Mouse (Mus musculus): ENCODE measurements around the gene Gm47959.

Gene Gm47959

DNA sequence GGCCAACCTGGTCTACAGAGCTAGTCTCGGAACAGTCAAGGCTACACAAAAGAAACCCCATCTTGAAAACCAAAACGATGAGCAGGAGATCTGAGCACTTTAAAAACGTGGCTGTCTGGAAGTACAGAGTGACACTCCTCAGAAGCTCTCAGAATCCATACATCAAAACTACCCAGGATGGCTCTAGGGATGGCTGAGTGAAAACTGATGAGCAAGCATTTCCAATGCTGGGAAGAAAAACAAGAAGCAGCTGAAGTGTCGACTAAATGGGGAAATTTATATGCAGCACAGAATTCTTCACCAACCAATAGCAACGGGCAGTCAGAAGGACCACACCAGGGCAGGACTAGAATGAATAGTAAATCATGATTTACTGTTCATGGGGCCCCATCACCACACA lies 34.2 kb downstream of the Gm47959 start:
- no peak for DNase-seq

DNA sequence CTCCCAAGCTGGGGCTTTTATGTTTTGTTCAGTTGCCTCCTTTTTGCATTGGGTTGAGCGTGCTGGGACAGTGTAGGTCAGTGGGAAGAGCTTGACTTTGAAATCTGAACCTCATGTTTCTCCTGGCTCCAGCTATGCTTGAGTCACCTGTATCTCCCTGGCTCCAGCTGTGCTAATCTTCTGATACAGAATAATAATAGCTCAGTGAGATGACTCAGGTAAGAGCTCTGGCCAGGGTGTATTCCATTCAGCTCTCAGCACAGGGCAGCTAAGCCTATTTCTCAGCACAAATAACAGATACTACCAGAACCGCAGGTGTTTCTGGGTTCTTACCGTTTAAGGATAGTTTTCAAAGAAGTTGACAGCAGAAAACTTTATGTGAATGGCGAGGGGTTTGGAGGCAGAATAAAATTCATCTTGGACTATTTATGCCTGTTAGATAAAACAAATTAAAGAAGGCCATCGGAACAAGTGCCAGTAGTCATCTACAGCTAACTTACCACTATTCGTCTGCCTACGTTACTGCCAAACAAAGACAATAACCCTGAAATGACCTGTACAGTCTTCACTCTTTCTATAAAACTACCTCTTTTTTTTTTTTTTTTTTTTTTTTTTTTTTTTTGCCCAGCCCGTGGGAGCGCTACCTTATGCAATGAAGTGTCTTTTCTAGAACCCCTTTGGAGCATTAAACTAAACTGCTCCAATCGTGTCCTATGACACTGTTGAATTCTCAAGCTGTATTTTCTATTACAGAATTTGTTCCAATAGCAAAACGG lies 36.7 kb downstream of the Gm47959 start:
- no peak for DNase-seq

DNA sequence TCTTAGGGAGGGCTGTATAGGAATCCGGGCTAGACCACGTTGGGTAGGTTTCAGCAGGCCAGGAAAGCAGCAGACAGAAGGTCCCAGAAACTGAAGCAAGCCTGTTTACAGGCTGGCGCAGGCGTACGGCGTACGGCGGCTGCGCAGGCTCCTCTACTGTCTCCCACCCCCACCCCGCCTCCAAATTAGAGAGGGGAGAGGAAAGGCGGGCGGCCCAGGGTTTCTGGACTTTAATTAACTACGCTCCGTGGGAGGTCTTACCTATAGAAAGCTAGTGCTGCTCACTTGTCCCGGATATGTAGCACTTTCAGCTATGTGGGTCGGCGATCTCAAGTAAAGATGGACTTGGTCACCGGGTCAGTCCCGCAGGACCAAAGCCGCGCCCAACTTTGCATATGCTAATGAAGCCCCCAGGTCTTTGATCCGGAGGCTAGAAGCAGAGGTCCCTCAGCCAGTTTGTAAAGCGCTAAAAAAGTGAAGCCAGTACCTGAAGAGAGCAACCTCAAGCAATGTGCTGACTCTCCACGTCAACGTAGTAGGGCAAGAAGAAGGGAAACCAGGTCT lies 37.8 kb downstream of the Gm47959 start, which contains the start of gene Slc19a3:
TSS of gene Slc19a3 (minus strand) at position 340 of the 564 bp plus-strand sequence.
- DNase-seq, result peak; percentile 50

DNA sequence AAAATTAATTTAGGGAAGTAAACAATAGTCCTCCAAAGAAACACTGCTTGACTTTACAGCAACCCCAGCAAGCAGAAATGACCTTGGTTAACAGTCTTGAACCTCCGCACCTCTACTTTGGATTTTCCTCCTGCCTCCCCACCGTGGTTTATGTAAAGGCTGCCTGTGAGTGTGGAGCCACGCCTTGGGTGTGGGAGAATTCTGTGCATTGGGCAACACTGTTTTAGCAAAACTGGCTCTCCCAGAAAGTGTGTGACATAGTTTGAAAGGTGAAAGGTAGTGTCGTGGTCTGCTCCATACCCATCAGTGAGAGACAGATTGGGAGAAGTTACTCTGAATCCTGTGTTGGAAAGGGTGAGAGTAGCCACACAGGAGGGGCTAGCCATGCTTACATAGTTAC lies 38.7 kb downstream of the Gm47959 start:
- DNase-seq, result no peak

DNA sequence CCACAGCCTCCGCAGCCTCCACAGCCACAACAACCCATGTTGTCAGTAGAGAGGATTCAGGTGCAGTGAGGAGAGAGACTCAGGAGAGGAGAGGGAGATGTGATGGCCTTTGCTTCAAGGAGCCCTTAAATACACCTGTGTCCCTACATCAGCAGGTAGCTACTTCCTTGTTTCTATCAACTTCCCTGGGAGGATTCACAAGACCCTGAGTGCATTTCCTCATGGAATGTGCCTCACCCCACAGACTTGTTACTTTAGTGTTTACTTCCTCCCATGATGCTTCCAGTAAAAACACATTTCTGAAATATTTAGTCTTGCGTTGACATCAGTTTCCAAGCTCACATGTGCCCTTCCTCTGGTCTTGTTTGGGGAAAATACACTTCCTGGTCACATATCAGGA lies 42.0 kb downstream of the Gm47959 start, which contains the start of gene Krtap28-10:
TSS of gene Krtap28-10 (minus strand) at position 101 of the 400 bp plus-strand sequence.
- DNase-seq, result no peak

DNA sequence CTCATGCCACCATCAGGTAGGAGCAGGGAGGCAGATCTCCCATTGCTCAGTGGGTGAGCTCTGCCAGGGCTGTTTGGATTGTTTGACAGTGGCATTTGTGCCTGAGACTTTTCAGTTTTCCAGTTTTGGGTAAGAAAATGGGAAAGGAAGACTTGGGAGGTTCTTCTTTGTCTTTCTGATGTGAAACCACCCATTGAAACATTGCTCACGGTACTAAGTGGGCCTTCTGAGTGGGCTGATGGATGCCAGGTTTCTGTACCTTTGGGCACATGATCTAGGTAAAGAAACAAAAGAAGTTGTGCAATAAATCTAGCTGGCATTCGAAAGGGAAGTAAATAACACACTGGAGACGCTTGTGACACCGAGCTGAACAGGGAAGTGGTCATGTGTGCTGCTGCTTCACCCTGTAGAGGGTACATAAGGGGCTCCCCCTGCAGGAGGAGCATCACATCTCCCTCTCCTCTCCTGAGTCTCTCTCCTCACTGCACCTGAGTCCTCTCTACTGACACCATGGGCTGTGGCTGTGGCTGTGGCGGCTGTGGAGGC lies 44.6 kb downstream of the Gm47959 start, which contains the start of gene Gm47969:
TSS of gene Gm47969 (plus strand) at position 51 of the 546 bp plus-strand sequence.
- DNase-seq, result no peak

Measured in right cerebral cortex, postnatal 25 days (tissue).